Mouse (Mus musculus): ENCODE data around the gene Recql5.

The Recql5 gene

GRCm38 (mm10) chr11:115901338-115902161 is 31.7 kb downstream of the Recql5 start:
- WGBS, result 94% methylated on average over 9 of the region's 9 CpGs

- 87% methylated on average over 8 of the region's 8 CpGs for WGBS
These were observed 32.5 kb downstream of the Recql5 start for GRCm38 (mm10) chr11:115900561-115901337.

- 73% methylated on average over 16 of the region's 16 CpGs for WGBS
These were observed 33.6 kb downstream of the Recql5 start, which contains the start of gene Smim5 for GRCm38 (mm10) chr11:115899486-115900266. Gene Smim5, plus strand, starts transcription at chr11:115899966.

- WGBS, result 44% methylated on average over 4 of the region's 4 CpGs
These were observed 34.4 kb downstream of the Recql5 start for GRCm38 (mm10) chr11:115898886-115899285.

- 82% methylated on average over 7 of the region's 7 CpGs for WGBS
These were observed 34.8 kb downstream of the Recql5 start for GRCm38 (mm10) chr11:115898446-115898845.

- 87% methylated on average over 14 of the region's 14 CpGs for WGBS
These were observed 38.3 kb downstream of the Recql5 start for GRCm38 (mm10) chr11:115894755-115895520.

- 93% methylated on average over 9 of the region's 9 CpGs for WGBS
These were observed 40.2 kb downstream of the Recql5 start for GRCm38 (mm10) chr11:115893071-115893470.

- 85% methylated on average over 6 of the region's 6 CpGs for WGBS
These were observed 41.1 kb downstream of the Recql5 start for GRCm38 (mm10) chr11:115892213-115892612.

- WGBS, result 89% methylated on average over 6 of the region's 6 CpGs
These were observed 44.1 kb downstream of the Recql5 start for GRCm38 (mm10) chr11:115889159-115889558.

- WGBS, result 85% methylated on average over 5 of the region's 5 CpGs
These were observed 45.3 kb downstream of the Recql5 start for GRCm38 (mm10) chr11:115888020-115888419.

- WGBS, result 89% methylated on average over 11 of the region's 11 CpGs
These were observed 46.8 kb downstream of the Recql5 start for GRCm38 (mm10) chr11:115886446-115886845.

- WGBS, result 78% methylated on average over 11 of the region's 11 CpGs
These were observed 48.0 kb downstream of the Recql5 start for GRCm38 (mm10) chr11:115885281-115885680.

GRCm38 (mm10) chr11:115884361-115884760 is 48.9 kb downstream of the Recql5 start:
- 94% methylated on average over 3 of the region's 3 CpGs for WGBS

- 51% methylated on average over 17 of the region's 17 CpGs for WGBS
These were observed 50.0 kb downstream of the Recql5 start for GRCm38 (mm10) chr11:115883251-115883650.

- WGBS, result 37% methylated on average over 5 of the region's 5 CpGs
These were observed 52.3 kb downstream of the Recql5 start for GRCm38 (mm10) chr11:115881002-115881401.

GRCm38 (mm10) chr11:115878071-115878470 is 55.2 kb downstream of the Recql5 start:
- 91% methylated on average over 8 of the region's 8 CpGs for WGBS

- WGBS, result 75% methylated on average over 6 of the region's 6 CpGs
These were observed 56.0 kb downstream of the Recql5 start for GRCm38 (mm10) chr11:115877174-115877755.

GRCm38 (mm10) chr11:115876438-115876837 is 56.8 kb downstream of the Recql5 start:
- WGBS, result 84% methylated on average over 5 of the region's 5 CpGs

GRCm38 (mm10) chr11:115875935-115876334 is 57.3 kb downstream of the Recql5 start:
- 87% methylated on average over 3 of the region's 3 CpGs for WGBS

- 79% methylated on average over 4 of the region's 4 CpGs for WGBS
These were observed 60.8 kb downstream of the Recql5 start for GRCm38 (mm10) chr11:115872437-115872836.

- 87% methylated on average over 8 of the region's 8 CpGs for WGBS
These were observed 63.9 kb downstream of the Recql5 start for GRCm38 (mm10) chr11:115869393-115869792.
